Mouse (Mus musculus) liver, postnatal 0 days (tissue): ENCODE measurements around the gene Asap2.

ENCODE experiments used
- CTCF ChIP-seq: sonication (generic); IDR thresholded peaks from 2 replicates; pipeline ENCODE4 v1.5.1; 2016; ENCODE audit warnings: antibody characterized with exemption, low read depth
- EP300 ChIP-seq: IDR thresholded peaks from 2 replicates; pipeline ENCODE4 v1.6.1; 2016; ENCODE audit warnings: antibody characterized with exemption, low read depth, mild to moderate bottlenecking

- no peak for TF ChIP-seq CTCF
- no peak for TF ChIP-seq EP300
Observed at GRCm38 (mm10) chr12:21135651-21136461, 145.6 kb downstream of the Asap2 start.
